Mouse (Mus musculus) c-Kit-positive CD71-negative TER-119-negative erythroid progenitor cells, embryonic 14.5 days (primary cell): ENCODE data around the gene Hpca.

Experiments
- DNase-seq: peaks from one replicate; pipeline ENCODE4 v3.0.0-alpha.2; 2013; ENCODE audit warnings: low read depth

Hpca gene

GRCm38 (mm10) chr4:129136189-129136578 is 14.3 kb upstream of the Hpca start:
- no peak for DNase-seq

DNA sequence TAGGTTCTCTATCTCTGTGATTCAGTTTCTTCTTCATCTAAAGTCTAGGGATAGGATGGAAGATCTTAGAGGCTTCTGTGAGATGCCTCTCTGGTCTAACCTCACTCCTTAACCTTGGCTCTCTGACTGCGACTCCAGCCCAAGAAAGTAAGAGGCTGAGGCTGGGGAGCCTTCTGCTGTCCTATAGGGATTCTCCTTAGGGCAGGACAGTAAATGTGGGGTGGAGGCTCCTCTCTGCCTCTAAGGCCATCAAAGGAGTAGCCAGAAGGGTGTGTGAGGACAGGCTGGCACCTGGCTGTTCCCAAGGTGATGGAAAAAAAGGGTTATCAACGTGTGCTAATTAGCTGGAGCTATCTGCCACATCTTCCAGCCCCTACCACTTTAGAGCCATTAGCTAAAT is 13.8 kb upstream of the Hpca start:
- no peak for DNase-seq

GRCm38 (mm10) chr4:129134799-129135585 is 13.2 kb upstream of the Hpca start:
- peak; percentile 66 for DNase-seq

DNA sequence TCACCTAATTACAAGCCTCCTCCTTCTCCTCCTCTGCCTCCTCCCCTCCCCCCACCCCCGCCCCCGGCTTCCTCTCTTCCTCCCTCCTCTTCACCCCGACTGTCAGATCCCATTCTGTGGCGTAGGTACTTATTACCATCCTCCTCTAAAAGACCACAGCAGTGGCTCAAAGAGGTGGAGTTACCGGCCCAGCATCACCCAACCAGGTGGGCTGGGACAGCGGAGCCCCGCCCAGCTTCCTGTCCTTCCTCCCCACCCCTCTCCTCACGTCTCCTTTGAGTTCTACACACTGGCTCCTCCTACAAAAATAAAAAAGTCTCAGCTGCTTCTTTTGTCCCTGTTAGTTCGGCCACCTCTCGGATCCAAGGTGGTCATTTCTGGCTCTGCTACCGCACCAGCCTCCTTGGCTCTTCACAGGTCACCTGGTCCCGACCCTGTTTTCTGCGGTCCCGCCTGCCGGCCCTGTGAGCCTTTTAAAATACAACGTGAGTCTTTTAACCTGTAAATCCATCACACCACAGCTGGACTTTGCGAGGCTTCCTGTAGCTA is 9.0 kb upstream of the Hpca start:
- DNase-seq = no peak

DNA sequence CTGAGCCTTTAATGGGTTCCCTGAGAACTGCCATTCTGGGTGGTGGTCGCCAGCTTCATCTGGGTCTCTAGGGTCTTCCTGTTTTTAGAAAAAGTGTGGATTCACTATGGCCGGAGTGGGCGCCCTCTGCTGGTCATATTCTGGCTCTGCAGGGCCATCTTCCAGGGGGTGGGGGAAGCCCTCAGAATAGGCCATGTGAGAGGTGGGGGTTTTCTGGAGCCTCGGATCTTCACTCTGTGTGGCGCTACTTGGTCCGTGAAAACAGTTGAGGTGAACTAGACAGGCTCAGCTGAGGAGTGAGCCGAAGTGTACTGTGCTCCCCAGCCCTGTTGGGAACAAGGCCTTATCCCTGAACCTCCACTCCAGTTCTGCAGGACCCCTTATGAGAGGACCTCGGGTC is 8.3 kb upstream of the Hpca start:
- no peak for DNase-seq

- DNase-seq = no peak
These were observed 7.6 kb upstream of the Hpca start for GRCm38 (mm10) chr4:129129387-129129786.

DNA sequence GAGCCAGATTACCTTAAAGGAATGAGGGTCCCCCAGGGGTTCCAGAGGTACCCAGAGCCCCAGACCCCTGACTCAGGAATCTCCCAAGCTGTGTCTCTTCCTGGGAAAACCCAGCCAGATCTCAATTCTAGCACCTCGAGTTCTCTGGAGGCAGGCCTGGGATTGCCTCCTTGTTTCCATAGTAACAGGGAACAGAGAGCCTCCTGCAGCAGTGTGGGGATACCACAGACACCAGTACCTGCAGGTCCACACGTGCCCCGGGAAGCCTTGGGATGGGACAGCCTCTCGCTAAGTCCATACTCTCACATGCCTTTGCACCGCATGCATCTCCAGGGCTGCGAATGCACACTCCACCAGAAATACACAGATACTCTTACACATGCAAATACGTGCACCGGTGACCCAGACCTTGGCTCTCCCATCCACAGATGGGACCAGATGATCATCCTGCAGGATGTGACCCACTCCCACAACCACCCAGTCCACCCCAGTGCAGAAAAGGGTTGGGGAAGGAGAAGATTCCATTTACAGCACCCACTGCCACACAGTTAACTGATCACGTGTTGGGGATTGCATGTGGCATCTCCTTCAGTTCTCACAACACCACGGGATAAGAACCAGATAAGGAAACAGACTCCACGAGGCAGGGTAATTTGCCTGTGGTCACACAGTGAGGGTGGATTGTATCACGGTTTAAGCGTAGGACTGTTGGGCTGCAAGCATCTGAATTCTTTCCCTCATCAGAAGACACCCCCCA is 6.9 kb upstream of the Hpca start:
- no peak for DNase-seq

GRCm38 (mm10) chr4:129125736-129126451 is 4.1 kb upstream of the Hpca start:
- no peak for DNase-seq

DNA sequence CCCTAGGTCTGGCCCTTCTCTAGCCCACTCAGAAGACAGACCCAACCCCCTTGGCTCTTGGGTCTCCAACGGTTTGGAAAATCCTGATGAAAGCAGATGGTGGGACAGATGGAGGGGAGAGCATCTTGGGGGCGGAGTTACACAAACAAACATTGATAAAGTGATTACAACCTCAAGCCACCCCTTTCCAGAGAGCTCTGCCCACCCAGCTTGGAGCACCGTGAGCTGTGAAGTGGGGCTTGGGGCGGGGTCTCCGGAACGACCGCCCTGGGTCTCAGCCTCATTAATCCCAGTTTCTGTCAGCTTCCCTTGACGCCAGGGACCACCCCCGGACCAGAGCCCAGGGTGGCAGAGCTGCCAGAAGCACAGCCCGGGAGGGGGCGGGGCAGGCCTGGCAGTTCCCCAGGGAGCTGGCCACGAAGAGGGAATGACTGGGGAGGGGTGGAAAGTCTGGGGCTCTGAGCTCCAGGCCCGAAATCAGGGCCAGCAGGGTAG is 2.9 kb upstream of the Hpca start:
- DNase-seq = no peak

DNA sequence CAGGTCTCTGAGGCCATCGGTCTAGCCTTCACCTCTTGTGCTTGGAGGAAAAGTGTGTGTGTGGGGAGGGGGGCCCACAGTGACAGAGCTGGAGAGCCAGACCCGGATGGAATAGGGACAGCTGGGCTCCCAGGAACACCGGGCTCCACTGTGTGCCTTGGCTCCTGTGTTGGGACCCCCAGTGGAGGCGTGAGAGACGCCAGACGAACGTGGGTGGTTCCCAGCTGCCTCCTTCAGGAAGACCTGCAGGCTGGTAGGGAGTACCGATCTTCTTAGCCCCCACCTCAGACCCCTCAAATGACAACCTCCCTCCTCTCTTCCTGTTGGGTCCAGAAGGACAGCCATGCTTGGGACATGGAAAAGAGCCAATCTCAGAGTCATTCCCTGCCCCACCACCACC is 883 bp upstream of the Hpca start:
- no peak for DNase-seq

DNA sequence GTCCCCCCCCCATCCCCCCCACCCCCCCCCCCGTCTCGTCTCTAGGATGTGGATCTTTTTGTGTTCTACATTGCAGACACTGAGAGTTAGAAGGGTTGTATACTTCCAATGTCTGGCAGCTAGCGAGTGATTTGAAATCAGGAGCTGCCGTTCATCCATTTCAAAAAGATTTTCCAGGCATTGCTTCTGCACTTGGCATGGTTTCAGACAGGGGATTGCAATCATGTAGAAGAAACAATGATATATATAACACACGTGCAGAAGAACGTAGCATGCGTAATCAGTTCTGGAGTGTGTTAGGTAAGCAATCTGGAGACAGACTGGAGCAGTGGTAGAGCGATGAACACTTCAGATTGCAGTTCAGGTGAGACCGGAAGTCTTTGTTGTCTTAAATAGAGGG is 271 bp upstream of the Hpca start:
- no peak for DNase-seq

- DNase-seq = peak; percentile 67
These were observed 1.1 kb downstream of the Hpca start for GRCm38 (mm10) chr4:129120520-129121445.

- no peak for DNase-seq
These were observed 2.1 kb downstream of the Hpca start for GRCm38 (mm10) chr4:129119708-129120107.

DNA sequence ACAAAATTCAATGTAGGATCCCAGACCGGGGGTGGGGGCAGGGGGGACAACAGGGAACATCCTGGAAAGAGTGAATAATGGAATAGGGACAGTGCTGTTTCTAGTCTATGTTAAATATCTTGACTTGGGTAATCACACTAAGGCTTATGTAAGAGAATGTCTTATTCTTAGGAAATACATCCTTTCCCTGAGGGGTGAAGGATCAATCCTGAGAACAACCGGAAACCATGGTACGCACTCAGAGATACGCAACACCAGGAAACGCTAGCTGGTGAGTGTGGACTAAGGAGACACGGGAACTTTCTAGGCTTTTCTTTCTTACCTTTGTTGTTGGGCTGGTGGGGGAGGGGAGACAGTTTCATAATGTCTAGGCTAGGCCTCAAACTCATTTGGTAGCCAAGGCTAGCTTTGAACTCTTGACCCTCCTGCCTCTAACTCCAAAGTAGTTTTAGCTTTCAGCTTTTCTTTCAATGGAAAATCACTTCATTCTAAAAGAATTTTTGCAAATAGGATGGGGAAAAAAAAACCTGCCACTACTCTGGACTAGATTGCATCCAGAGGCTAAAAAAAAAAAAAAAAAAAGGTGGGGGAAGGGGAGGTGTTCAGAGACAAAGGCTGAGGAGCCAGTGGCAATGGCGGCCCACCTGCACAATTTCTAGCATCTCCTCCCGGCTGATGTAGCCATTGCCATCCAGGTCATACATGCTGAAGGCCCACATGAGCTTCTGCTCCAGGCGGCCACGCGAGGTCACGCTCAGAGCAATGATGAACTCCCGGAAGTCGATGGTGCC is 3.9 kb downstream of the Hpca start:
- no peak for DNase-seq

DNA sequence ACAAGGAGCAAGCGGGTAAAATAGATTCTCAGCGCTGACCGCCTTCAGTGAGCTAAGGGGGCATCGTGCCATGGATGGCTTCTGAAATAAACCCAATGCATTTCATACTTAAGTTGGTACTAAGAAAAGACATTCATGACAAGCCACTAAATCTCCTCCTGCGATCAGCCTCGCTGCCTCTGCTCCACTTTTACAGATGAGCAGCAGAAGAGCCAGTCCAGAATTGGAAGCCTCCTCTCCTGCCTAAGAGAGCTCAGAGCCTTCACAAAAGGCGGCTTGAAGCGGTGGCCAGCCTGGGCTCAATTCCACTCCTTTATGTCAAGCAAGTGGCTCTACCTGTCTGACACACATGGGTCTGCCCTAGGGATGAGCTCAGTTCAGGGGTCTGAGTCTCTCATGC is 5.1 kb downstream of the Hpca start:
- no peak for DNase-seq

GRCm38 (mm10) chr4:129113083-129113988 is 8.5 kb downstream of the Hpca start:
- peak; percentile 65 for DNase-seq

DNA sequence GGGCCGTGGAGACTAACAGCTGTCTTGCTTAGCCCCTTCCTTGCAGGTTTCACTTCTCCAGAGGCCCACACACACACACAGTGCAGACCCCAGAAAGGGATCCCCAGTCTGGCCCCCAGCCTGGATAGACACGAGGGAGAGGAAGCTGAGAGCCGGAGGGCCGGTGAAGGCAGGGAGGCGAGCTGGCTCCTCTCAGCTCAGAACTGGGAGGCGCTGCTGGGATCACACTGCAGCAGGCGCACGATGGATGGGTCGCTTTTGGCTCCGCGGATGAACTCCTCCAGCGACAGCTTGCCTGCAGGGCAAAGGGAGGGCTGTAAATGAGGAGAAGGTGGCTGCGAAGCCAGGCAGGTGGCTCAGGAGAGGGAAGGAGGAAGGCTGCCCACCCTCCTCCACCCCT is 9.6 kb downstream of the Hpca start:
- no peak for DNase-seq

- DNase-seq = no peak
These were observed 10.5 kb downstream of the Hpca start for GRCm38 (mm10) chr4:129111350-129111749.

DNA sequence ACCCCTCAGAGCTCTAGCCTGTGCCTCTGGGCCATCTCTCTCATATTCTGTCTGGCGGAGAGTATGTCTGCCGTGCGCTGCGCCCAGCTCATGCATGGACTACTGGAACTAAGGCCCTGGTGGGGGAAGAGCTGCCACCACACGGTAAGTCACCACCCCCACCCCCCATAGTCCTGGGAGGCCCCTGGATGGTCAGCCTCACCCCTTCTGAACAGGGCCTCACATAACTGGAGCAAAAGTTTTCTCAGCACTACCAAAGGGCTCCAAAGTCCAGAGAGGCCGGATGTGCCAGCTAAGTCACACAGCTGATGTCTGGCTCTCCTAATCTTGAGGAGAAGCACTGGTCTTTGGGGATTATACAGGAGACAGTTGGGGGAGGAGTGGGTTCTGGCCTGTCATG is 11.0 kb downstream of the Hpca start:
- no peak for DNase-seq
